Mouse (Mus musculus) heart, postnatal 25 days (tissue): ENCODE data around the gene Fcho2. TPM values are rescaled to one million over a fixed set of nuclear protein-coding genes. Genes with fewer than 3 reads are reported as not detected.
A peak's percentile ranks its signal among the peaks of the same experiment; 100 is the strongest.

Experiments used
- DNase-seq: peaks from one replicate; pipeline ENCODE4 v3.0.0; 2022; ENCODE audit warnings: low spot score
- intact Hi-C: fragments of 180-260 bp; cut with DNase I; formaldehyde crosslinking; loops from one replicate; pipeline ENCODE4 v1.15.1; 2025
- total RNA-seq, 2 experiments: library from RNA; stranded (reverse); gene quantifications; 2 replicates each; pipeline ENCODE4 v1.2.3; 2021

The Fcho2 gene
- total RNA-seq, 2 experiments from 2014 or later = 33.7 to 40.2 TPM

- intact Hi-C loops = loop anchor here (5.0 kb wide), 1 partner anchor 115 kb away; the partner anchor contains the start of gene Tnpo1
- DNase-seq = no peak
These were observed 3.0 kb downstream of the Fcho2 start for GRCm38 (mm10) chr13:98812285-98812684.

- no peak for DNase-seq
- intact Hi-C loops = loop anchor here (5.0 kb wide), 1 partner anchor 117 kb away; the partner anchor contains the start of gene Tnpo1
These were observed 5.1 kb downstream of the Fcho2 start for GRCm38 (mm10) chr13:98810143-98810542.

- DNase-seq = no peak
These were observed 6.2 kb downstream of the Fcho2 start for GRCm38 (mm10) chr13:98809087-98809486.

GRCm38 (mm10) chr13:98804480-98804879 lies 10.8 kb downstream of the Fcho2 start:
- DNase-seq = no peak
- intact Hi-C loops = no loop called here

More at GRCm38 (mm10) chr13:98809087-98809486, 6.2 kb downstream of the Fcho2 start:
- intact Hi-C loops = no loop called here

- no peak for DNase-seq
- intact Hi-C loops = no loop called here
These were observed 11.6 kb downstream of the Fcho2 start for GRCm38 (mm10) chr13:98803699-98804098.

GRCm38 (mm10) chr13:98802957-98803356 lies 12.3 kb downstream of the Fcho2 start:
- intact Hi-C loops = no loop called here
- no peak for DNase-seq

GRCm38 (mm10) chr13:98795511-98795910 lies 19.7 kb downstream of the Fcho2 start:
- no peak for DNase-seq
- intact Hi-C loops = no loop called here

- intact Hi-C loops = no loop called here
- no peak for DNase-seq
These were observed 22.4 kb downstream of the Fcho2 start for GRCm38 (mm10) chr13:98792864-98793263.

GRCm38 (mm10) chr13:98791693-98792092 lies 23.6 kb downstream of the Fcho2 start:
- DNase-seq = no peak

GRCm38 (mm10) chr13:98786970-98787685 lies 28.1 kb downstream of the Fcho2 start:
- intact Hi-C loops = no loop called here
- DNase-seq = no peak

More at GRCm38 (mm10) chr13:98791693-98792092, 23.6 kb downstream of the Fcho2 start:
- intact Hi-C loops = no loop called here

GRCm38 (mm10) chr13:98777959-98778358 lies 37.3 kb downstream of the Fcho2 start:
- intact Hi-C loops = no loop called here
- DNase-seq = no peak

- intact Hi-C loops = no loop called here
- no peak for DNase-seq
These were observed 43.8 kb downstream of the Fcho2 start for GRCm38 (mm10) chr13:98771484-98771883.

- intact Hi-C loops = no loop called here
- DNase-seq = peak; percentile 36
These were observed 46.9 kb downstream of the Fcho2 start for GRCm38 (mm10) chr13:98768329-98768728.

- no peak for DNase-seq
- intact Hi-C loops = no loop called here
These were observed 53.5 kb downstream of the Fcho2 start for GRCm38 (mm10) chr13:98761771-98762170.

GRCm38 (mm10) chr13:98755886-98756285 lies 59.4 kb downstream of the Fcho2 start:
- intact Hi-C loops = no loop called here
- DNase-seq = no peak

- no peak for DNase-seq
- intact Hi-C loops = no loop called here
These were observed 70.6 kb downstream of the Fcho2 start for GRCm38 (mm10) chr13:98744679-98745078.

- intact Hi-C loops = no loop called here
- no peak for DNase-seq
These were observed 71.4 kb downstream of the Fcho2 start for GRCm38 (mm10) chr13:98743829-98744228.

- intact Hi-C loops = no loop called here
- DNase-seq = no peak
These were observed 72.0 kb downstream of the Fcho2 start for GRCm38 (mm10) chr13:98743214-98743613.

GRCm38 (mm10) chr13:98738213-98738612 lies 77.0 kb downstream of the Fcho2 start:
- DNase-seq = no peak
- intact Hi-C loops = no loop called here

- DNase-seq = no peak
- intact Hi-C loops = no loop called here
These were observed 82.0 kb downstream of the Fcho2 start for GRCm38 (mm10) chr13:98733292-98733691.

- no peak for DNase-seq
- intact Hi-C loops = loop anchor here (5.0 kb wide), 1 partner anchor 132 kb away; no protein-coding TSS in a partner anchor
These were observed 85.8 kb downstream of the Fcho2 start for GRCm38 (mm10) chr13:98729271-98730062.
